Mouse (Mus musculus): Measurements from ENCODE around the gene Lrtm1. TPM values are rescaled to one million over a fixed set of nuclear protein-coding genes. Genes with fewer than 3 reads are reported as not detected.

The Lrtm1 gene
- total RNA-seq, 2 experiments from 2014 or later: not detected

GRCm38 (mm10) chr14:29029896-29030420 is 11.9 kb downstream of the Lrtm1 start:
- intact Hi-C loops (cut with DNase I): no loop called here
- DNase-seq (ENCODE audit: low spot score in 2 of 2): no peak

- DNase-seq (ENCODE audit: low spot score in 2 of 2): no peak
Observed at GRCm38 (mm10) chr14:29030519-29030918, 12.5 kb downstream of the Lrtm1 start.

DNA sequence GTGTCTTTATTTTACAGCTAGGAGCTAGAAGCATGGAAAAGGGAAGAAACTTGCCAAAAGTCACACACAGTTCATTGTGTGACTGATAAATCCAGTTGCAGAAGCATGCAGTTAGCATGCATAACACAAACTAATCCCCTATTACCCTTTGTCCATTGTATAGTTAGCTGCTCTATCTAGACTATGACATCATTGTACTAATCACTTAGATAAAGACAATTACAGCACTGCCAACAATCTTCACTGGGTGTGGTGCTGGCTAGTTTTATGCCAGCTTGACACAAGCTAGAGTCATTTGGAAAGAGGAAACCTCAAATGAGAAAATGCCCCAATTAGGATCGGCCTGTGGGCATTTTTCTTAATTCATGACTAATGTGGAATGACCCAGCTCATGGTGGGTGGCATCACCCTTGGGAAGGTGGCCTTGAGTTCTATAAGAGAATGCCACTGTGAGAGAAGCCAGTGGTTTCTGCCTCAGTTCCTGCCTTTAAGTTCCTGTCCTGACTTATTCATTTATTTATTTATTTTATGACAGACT is 13.9 kb downstream of the Lrtm1 start:
- intact Hi-C loops (cut with DNase I): no loop called here
- DNase-seq (ENCODE audit: low spot score in 2 of 2): no peak

More at GRCm38 (mm10) chr14:29030519-29030918, 12.5 kb downstream of the Lrtm1 start:
- intact Hi-C loops (cut with DNase I): no loop called here

DNA sequence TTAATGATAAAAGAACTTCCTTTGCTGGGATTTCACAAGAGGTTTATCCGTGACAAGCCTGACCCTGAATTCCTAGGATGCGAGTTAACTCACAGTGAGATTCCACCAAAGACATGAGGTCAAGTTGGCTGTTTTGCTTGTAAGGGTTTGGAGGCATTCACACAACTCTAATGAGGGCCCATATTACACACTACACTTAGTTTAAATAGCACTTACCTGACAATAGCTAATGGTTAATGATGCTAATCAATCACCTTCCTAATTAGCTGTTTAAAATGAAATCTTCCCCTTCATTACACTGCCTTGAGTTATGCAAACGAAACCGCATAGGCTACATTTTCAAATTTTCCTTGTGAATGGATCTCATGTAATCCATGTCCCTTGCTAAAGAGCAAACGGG is 20.2 kb downstream of the Lrtm1 start:
- intact Hi-C loops (cut with DNase I): no loop called here
- DNase-seq (ENCODE audit: low spot score in 2 of 2): no peak

DNA sequence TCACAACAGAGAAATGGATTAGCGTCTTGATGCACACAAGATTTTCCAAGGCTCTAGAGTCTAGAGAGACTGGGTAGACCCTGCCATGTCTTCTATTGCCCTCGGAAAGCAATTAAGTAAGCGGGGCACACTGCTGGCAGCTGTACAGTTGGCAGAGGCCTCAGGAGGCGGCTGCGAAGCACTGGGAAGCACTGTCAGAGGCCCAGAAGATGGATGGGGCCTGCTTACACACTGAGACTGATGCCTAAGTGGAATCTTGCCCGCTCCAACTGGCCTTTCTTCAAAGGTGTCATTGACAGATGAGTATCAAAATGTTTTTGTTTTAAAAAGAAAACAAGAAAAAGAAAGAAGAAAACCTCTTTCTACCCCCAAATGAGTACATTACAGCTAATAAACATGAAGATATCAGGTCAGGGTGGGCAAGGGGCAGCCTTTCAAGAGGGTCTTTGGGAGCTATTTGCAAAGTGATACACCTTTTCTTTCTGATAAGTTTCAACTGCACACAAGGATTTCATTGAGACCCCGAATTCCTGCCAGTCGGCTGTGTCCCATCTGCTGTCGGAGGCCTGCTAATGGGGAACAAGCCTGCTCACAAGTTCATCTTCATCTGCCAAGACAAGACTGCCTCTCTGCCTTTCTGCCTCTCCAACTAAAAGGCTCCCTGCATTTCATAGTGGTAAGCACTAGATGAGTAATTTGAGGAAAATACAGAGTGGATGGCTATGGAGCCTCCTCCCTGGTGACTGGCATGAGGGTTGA is 22.8 kb downstream of the Lrtm1 start:
- no peak for DNase-seq (ENCODE audit: low spot score in 2 of 2)
- intact Hi-C loops (cut with DNase I): no loop called here

DNA sequence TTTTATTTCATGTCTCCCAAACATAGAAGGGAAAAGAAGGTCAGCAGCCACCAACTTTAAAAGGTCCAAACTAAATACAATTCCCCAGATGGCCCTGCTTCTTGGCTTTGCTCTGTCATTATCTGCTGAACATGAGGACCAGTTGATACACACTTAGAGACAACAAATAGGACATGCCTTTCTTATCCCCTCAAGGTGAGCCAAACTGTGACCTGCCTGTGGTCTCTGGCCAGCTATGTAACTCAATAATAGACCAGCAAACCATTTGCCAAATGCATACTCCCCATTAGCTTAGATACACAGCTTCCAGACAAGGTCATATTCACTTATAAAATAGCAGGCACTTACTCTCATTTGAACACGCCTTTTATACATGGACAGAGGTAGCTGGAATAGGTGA is 23.5 kb downstream of the Lrtm1 start:
- no peak for DNase-seq (ENCODE audit: low spot score in 2 of 2)
- intact Hi-C loops (cut with DNase I): no loop called here

GRCm38 (mm10) chr14:29042355-29042754 is 24.3 kb downstream of the Lrtm1 start:
- intact Hi-C loops (cut with DNase I): no loop called here
- DNase-seq (ENCODE audit: low spot score in 2 of 2): no peak

DNA sequence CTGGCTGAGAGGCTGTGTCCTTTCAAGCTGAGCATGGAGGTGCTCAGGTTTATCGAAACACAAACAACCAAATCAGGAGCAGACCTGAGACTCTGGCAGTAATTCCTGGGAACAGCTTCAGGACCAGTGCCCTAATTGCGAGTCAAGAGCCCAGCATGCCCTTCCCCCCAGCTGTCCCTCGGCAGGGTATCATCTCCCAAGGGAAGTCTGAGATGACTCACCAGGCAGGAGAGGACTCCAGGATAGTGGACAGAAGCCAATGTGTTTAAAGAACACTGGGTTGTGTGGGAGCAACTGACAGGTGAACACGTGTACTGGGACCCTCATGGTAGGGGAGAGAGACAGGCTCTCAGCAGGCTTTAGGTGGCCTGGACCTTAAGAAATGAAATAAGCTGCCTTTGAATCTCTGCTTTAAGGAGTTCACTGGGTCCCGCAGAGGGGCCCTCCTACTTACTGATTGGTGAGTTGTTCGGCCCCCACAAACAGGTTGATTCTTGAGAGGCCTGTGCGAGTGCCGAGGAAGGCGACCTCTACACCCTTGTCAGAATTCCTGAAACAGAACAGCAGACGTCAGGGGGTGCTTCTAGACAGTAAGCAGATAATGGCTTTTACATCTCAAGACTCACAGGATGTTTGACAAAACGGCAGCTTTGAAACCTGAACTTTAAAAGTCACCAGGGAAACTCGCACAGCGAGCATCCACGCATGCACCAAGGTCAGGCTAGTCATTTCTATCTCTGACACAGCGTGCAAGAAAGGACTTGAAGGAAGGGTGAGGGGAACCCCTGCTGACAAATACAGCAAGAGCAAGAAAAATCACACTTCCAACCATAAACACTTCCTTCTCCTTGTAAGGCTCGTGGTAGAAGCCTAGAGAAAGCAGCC is 34.2 kb downstream of the Lrtm1 start:
- DNase-seq (ENCODE audit: low spot score in 2 of 2): no peak
- intact Hi-C loops (cut with DNase I): no loop called here

GRCm38 (mm10) chr14:29060679-29061078 is 42.7 kb downstream of the Lrtm1 start:
- DNase-seq (ENCODE audit: low spot score in 2 of 2): no peak
- intact Hi-C loops (cut with DNase I): no loop called here

- intact Hi-C loops (cut with DNase I): no loop called here
- no peak for DNase-seq (ENCODE audit: low spot score in 2 of 2)
Observed at GRCm38 (mm10) chr14:29061491-29061890, 43.5 kb downstream of the Lrtm1 start.

- DNase-seq (ENCODE audit: low spot score in 2 of 2): no peak
- intact Hi-C loops (cut with DNase I): no loop called here
Observed at GRCm38 (mm10) chr14:29062676-29063075, 44.7 kb downstream of the Lrtm1 start.

- intact Hi-C loops (cut with DNase I): no loop called here
Observed at GRCm38 (mm10) chr14:29073747-29074146, 55.7 kb downstream of the Lrtm1 start.

GRCm38 (mm10) chr14:29077418-29077817 is 59.4 kb downstream of the Lrtm1 start:
- intact Hi-C loops (cut with DNase I): no loop called here
- no peak for DNase-seq (ENCODE audit: low spot score in 2 of 2)

More at GRCm38 (mm10) chr14:29073747-29074146, 55.7 kb downstream of the Lrtm1 start:
- no peak for DNase-seq (ENCODE audit: low spot score in 2 of 2)

GRCm38 (mm10) chr14:29080228-29080627 is 62.2 kb downstream of the Lrtm1 start:
- intact Hi-C loops (cut with DNase I): no loop called here

DNA sequence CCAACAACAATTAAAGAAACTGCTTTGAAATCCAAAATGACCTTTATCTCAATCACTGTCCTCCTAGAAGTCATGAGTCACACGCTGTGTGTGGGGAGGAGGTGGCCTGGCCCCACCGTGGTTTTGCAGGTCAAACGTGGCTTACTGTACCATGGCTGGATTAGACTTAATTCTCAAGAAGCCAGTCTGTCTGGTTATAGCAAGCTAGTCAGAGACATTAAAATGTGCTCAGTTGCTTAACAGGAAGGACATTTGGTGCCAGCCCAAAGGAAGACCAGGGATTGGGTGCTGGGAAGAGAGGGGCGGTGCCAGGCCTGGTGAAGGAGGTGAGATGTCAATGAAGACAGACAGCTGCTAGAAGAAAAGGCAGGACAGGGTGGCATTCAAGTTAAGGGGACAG is 62.6 kb downstream of the Lrtm1 start:
- no peak for DNase-seq (ENCODE audit: low spot score in 2 of 2)
- intact Hi-C loops (cut with DNase I): no loop called here

More at GRCm38 (mm10) chr14:29080228-29080627, 62.2 kb downstream of the Lrtm1 start:
- DNase-seq (ENCODE audit: low spot score in 2 of 2): no peak

GRCm38 (mm10) chr14:29082171-29082570 is 64.2 kb downstream of the Lrtm1 start:
- no peak for DNase-seq (ENCODE audit: low spot score in 2 of 2)
- intact Hi-C loops (cut with DNase I): no loop called here

Data from left cerebral cortex, postnatal 36 days (tissue).